Mouse (Mus musculus): ENCODE results near the gene Cyp17a1.

GRCm38 (mm10) chr19:46639496-46639895, 33.5 kb downstream of the Cyp17a1 start:
- TF ChIP-seq CTCF (IDR thresholded peaks at IDR 0.05; ENCODE audit: insufficient read depth, low read depth, low read length) (no peak), POLR2A (IDR thresholded peaks at IDR 0.05; ENCODE audit: insufficient read depth, low read depth, low read length) (no peak)

Data from olfactory bulb, adult 2 months (tissue).